Mouse (Mus musculus) hindbrain, postnatal 0 days (tissue): ENCODE measurements at regions not wholly inside any gene's neighbourhood (a gene's known extent, or its start where the extent isn't known, plus 50 kb on each side); places are given as distances from the start of the nearest gene placed in this dataset.

Experiments
- ATAC-seq: fragments of 200-750 bp; cut with Nextera tagmentation; 2 replicates; pipeline ENCODE4 v1.8.0; 2017; ENCODE audit warnings: mild to moderate bottlenecking, moderate TSS enrichment, moderate library complexity
- DNase-seq: peaks from one replicate; pipeline ENCODE4 v3.0.0-alpha.2; 2015; ENCODE audit warnings: low spot score
- H3K27ac ChIP-seq: fragments of 300-500 bp; sonication (generic); 2 replicates; pipeline ENCODE4 v1.5.1; 2014; ENCODE audit warnings: mild to moderate bottlenecking
- H3K27me3 ChIP-seq: fragments of 300-500 bp; sonication (generic); 2 replicates; pipeline ENCODE4 v1.6.1; 2014; ENCODE audit warnings: low read length, mixed read lengths; ENCODE audit not compliant: insufficient read depth
- H3K36me3 ChIP-seq: fragments of 300-500 bp; sonication (generic); 2 replicates; pipeline ENCODE4 v1.6.1; 2014; ENCODE audit warnings: low read length, mixed read lengths; ENCODE audit not compliant: insufficient read depth
- H3K4me1 ChIP-seq: fragments of 300-500 bp; sonication (generic); 2 replicates; pipeline ENCODE4 v1.6.1; 2014; ENCODE audit warnings: antibody characterized with exemption, low read length, mixed read lengths; ENCODE audit not compliant: insufficient read depth
- H3K4me2 ChIP-seq: fragments of 300-500 bp; sonication (generic); 2 replicates; pipeline ENCODE4 v1.6.1; 2014; ENCODE audit warnings: low read depth, mild to moderate bottlenecking, low read length, moderate library complexity, mixed read lengths
- H3K4me3 ChIP-seq: fragments of 300-500 bp; sonication (generic); 2 replicates; pipeline ENCODE4 v1.5.1; 2014; ENCODE audit warnings: low read length
- H3K9ac ChIP-seq: fragments of 300-500 bp; sonication (generic); replicated peaks from 2 replicates; pipeline ENCODE4 v1.6.1; 2014; ENCODE audit warnings: mild to moderate bottlenecking, low read length, moderate library complexity, mixed read lengths
- H3K9me3 ChIP-seq: fragments of 300-500 bp; sonication (generic); 2 replicates; pipeline ENCODE4 v1.6.1; 2016; ENCODE audit warnings: low read length, mixed read lengths
- CTCF ChIP-seq: IDR thresholded peaks from 2 replicates; pipeline ENCODE4 v1.5.1; 2016; ENCODE audit warnings: antibody characterized with exemption, control low read depth, low read depth
- WGBS: fragments of 180-500 bp; shearing (Covaris S2); extraction: QIAGEN DNeasy Blood & Tissue Kit; methylation state at CpG from one replicate; pipeline ENCODE4 v1.1.7; 2014; 5-methylcytosine and 5-hydroxymethylcytosine counted together

GRCm38 (mm10) chr4:125439856-125440255 is 50.6 kb upstream of the Grik3 start:
- WGBS: 27% methylated on average over 9 of the region's 9 CpGs

GRCm38 (mm10) chr4:125437161-125437822 is 53.2 kb upstream of the Grik3 start:
- WGBS: 71% methylated on average over 13 of the region's 13 CpGs
- no peaks in the 10 kb centered on the region for H3K27me3 ChIP-seq
- no peak for ATAC-seq
- H3K36me3 ChIP-seq: no peaks in the 10 kb centered on the region
- no peak overlapping the region for H3K4me3 ChIP-seq
- no peak for DNase-seq
- no peak overlapping the region for H3K27ac ChIP-seq
- H3K9ac ChIP-seq: no peak overlapping the region
- no peaks in the 10 kb centered on the region for H3K9me3 ChIP-seq
- no peak for TF ChIP-seq CTCF
- H3K4me2 ChIP-seq: no peak overlapping the region
- 0 out of 2 replicates have a peak, but pooled peaks cover 3% of the 10 kb centered on the region for H3K4me1 ChIP-seq

More at GRCm38 (mm10) chr4:125439856-125440255, 50.6 kb upstream of the Grik3 start:
- H3K9me3 ChIP-seq: no peaks in the 10 kb centered on the region
- no peak overlapping the region for H3K4me3 ChIP-seq
- no peak overlapping the region for H3K4me2 ChIP-seq
- ATAC-seq (no peak), DNase-seq (no peak)
- no peak overlapping the region for H3K9ac ChIP-seq
- H3K27me3 ChIP-seq: no peaks in the 10 kb centered on the region
- H3K36me3 ChIP-seq: no peaks in the 10 kb centered on the region
- TF ChIP-seq CTCF: no peak
- no peak overlapping the region for H3K27ac ChIP-seq
- 0 out of 2 replicates have a peak, but pooled peaks cover 3% of the 10 kb centered on the region for H3K4me1 ChIP-seq

GRCm38 (mm10) chr4:125433511-125433910 is 57.0 kb upstream of the Grik3 start:
- Histone ChIP-seq H3K4me1 (no peaks in the 10 kb centered on the region), H3K36me3 (no peaks in the 10 kb centered on the region), H3K27me3 (no peaks in the 10 kb centered on the region), H3K9ac (no peak overlapping the region), H3K4me2 (no peak overlapping the region), H3K4me3 (no peak overlapping the region), H3K27ac (no peak overlapping the region), H3K9me3 (no peaks in the 10 kb centered on the region)
- no peak for TF ChIP-seq CTCF
- WGBS: 48% methylated on average over 3 of the region's 3 CpGs
- no peak for ATAC-seq
- DNase-seq: no peak

GRCm38 (mm10) chr4:125431648-125432047 is 58.9 kb upstream of the Grik3 start:
- Histone ChIP-seq H3K4me3 (no peak overlapping the region), H3K27me3 (no peaks in the 10 kb centered on the region; the same call in 1 of the 2 replicates), H3K27ac (no peak overlapping the region), H3K4me2 (no peak overlapping the region), H3K9ac (no peak overlapping the region), H3K36me3 (no peaks in the 10 kb centered on the region), H3K9me3 (no peaks in the 10 kb centered on the region), H3K4me1 (no peaks in the 10 kb centered on the region)
- DNase-seq: no peak
- TF ChIP-seq CTCF: no peak
- ATAC-seq: no peak

- 64% methylated on average over 4 of the region's 4 CpGs for WGBS
- Histone ChIP-seq H3K27ac (no peak overlapping the region), H3K9me3 (no peaks in the 10 kb centered on the region), H3K4me3 (no peak overlapping the region), H3K27me3 (no peaks in the 10 kb centered on the region; the same call in 1 of the 2 replicates), H3K9ac (no peak overlapping the region), H3K36me3 (no peaks in the 10 kb centered on the region), H3K4me1 (no peaks in the 10 kb centered on the region), H3K4me2 (no peak overlapping the region)
- TF ChIP-seq CTCF: no peak
- ATAC-seq: no peak
- no peak for DNase-seq
Measured at GRCm38 (mm10) chr4:125430845-125431244, 59.7 kb upstream of the Grik3 start.

GRCm38 (mm10) chr4:125428736-125429135 is 61.8 kb upstream of the Grik3 start:
- DNase-seq: no peak

GRCm38 (mm10) chr4:125420561-125421241 is 69.8 kb upstream of the Grik3 start:
- no peak for ATAC-seq
- Histone ChIP-seq H3K9me3 (no peaks in the 10 kb centered on the region), H3K27ac (no peak overlapping the region), H3K4me3 (no peak overlapping the region), H3K36me3 (no peaks in the 10 kb centered on the region), H3K4me1 (no peaks in the 10 kb centered on the region), H3K27me3 (no peaks in the 10 kb centered on the region; the same call in 1 of the 2 replicates), H3K4me2 (no peak overlapping the region), H3K9ac (no peak overlapping the region)
- DNase-seq: no peak
- 42% methylated on average over 5 of the region's 5 CpGs for WGBS
- TF ChIP-seq CTCF: no peak

More at GRCm38 (mm10) chr4:125428736-125429135, 61.8 kb upstream of the Grik3 start:
- ATAC-seq: no peak
- Histone ChIP-seq H3K27ac (no peak overlapping the region), H3K4me1 (no peaks in the 10 kb centered on the region), H3K4me2 (no peak overlapping the region), H3K9me3 (no peaks in the 10 kb centered on the region), H3K36me3 (no peaks in the 10 kb centered on the region), H3K4me3 (no peak overlapping the region), H3K9ac (no peak overlapping the region), H3K27me3 (no peaks in the 10 kb centered on the region; the same call in 1 of the 2 replicates)
- 78% methylated on average over 14 of the region's 14 CpGs for WGBS
- TF ChIP-seq CTCF: no peak
